Mouse (Mus musculus) naive thymus-derived CD4-positive, alpha-beta T cell, adult 2 months (primary cell): ENCODE results near the gene Fkbp4.
"Not testable (repeated sequence)": the region's sequence is repeated elsewhere in the genome, so short reads cannot be mapped to it uniquely, and the experiment has no call there.

Source experiments
- DNase-seq: peaks from one replicate; pipeline ENCODE4 v3.0.0-alpha.2; 2011; ENCODE audit warnings: low read depth

The Fkbp4 gene

GRCm38 (mm10) chr6:128397574-128398261 lies 40.8 kb downstream of the Fkbp4 start:
- no peak for DNase-seq

GRCm38 (mm10) chr6:128390683-128391082 lies 47.8 kb downstream of the Fkbp4 start:
- DNase-seq, result no peak

DNA sequence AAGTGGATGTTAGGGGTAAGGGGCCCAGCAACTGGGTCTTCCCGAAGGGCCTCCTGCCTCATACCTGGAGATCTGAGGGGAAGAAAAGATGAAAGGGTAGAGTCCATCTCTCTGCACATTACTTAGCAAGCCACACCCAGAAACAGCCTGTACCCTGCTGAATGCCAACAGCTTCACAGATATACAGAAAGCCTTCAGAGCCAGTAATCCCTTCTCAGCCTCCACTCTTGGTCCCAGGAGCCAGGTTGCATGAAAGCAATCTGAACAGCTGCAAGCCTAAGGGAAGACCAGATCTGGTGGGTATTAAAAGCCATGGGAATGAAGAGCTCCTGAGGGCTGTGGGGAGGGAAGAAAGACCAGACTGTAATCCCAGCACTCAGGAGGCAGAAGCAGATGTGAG lies 49.3 kb downstream of the Fkbp4 start:
- no peak for DNase-seq

DNA sequence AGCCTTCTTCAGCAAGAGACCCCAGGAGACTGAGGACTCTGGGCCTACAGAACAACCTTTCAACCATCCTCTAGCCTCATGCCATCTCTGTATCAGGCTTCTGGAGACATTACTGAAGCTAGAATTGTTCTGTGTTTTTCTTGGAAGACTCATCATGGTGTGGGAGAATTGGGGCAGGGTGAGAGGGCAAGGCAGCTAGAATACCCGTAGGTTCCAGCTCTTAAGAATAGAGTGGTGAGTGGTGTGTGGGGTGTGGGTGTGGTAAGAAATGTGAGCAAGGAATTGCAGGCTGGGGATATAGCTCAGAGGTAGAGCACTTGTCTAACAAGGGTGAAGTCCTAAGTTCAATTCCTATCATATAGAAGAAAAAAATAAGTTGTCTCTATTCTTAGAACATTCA lies 53.5 kb downstream of the Fkbp4 start:
- DNase-seq, result no peak

DNA sequence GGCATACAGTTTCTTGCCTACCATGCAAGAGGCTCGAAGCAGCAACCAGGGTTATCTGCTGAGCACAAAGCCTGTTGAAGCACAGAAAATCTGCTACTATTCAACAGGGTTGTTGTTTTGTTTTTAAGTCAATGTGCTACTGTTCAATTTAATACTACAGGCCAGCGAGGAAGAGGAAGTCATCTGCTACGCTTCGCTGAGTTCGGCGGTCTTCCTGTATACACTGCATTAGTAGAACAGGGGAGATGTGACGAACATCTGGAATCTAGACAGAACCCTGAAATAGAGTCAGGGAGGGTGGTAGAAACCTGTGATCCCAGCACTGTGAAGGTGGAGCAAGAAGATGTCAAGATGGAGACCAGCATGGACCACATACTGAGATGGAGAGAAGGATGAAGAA lies 54.7 kb downstream of the Fkbp4 start:
- no peak for DNase-seq

DNA sequence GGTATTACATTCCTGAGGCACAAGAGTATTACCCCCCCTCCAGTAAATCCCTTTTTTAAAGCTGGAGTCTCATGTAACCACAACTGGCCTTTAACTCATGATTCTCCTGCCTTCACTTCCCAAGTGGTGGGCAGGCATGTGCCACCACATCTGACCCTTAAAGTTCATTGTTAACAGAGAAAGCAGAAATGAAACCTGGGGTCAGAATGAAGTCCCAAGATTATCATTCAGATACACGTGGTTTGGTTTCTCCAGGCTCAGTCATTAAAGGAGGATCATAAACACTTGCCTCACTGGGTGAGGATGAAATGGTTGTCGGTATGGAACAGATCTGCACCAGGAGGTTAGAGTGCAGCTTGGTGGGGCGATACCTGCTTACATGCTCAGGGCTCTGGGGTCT lies 57.2 kb downstream of the Fkbp4 start:
- DNase-seq, result no peak

DNA sequence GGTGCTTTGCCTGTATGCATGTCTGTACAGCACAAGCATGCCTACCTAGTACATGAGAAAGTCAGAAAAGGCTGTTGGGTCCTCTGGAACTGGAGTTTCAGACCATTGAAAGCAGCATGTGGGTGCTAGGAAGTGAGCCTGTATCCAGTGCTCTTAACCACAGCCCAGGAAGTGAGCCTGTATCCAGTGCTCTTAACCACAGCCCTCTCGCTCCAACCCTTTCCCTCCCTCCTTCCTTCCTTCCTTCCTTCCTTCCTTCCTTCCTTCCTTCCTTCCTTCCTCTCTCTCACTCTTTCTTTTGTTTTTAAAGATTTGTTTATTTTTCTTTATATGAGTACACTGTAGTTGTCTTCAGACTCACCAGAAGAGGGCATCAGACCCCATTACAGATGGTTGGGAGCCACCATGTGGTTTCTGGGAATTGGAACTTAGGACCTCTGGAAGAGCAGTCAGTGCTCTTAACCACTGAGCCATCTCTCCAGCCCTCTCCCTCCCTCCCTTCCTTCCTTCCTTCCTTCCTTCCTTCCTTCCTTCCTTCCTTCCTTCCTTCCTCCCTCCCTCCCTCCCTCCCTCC lies 57.8 kb downstream of the Fkbp4 start:
- DNase-seq, result not testable (repeated sequence)
